Mouse (Mus musculus) bone marrow macrophage, adult 2 months (primary cell): ENCODE measurements around the gene Rcl1. TPM values are rescaled to one million over a fixed set of nuclear protein-coding genes. Genes with fewer than 3 reads are reported as not detected.

Experiments used
- H3K27ac ChIP-seq: 2 replicates; pipeline ENCODE4 v1.5.1; 2012; ENCODE audit warnings: low read depth, low read length; ENCODE audit not compliant: insufficient read depth
- H3K4me1 ChIP-seq: 2 replicates; pipeline ENCODE4 v1.6.1; 2012; ENCODE audit warnings: low read length; ENCODE audit not compliant: control insufficient read depth, insufficient read depth
- H3K4me3 ChIP-seq: 2 replicates; pipeline ENCODE4 v1.5.1; 2012; ENCODE audit warnings: mild to moderate bottlenecking, low read length, moderate library complexity; ENCODE audit not compliant: insufficient read depth
- CTCF ChIP-seq: IDR thresholded peaks from 2 replicates; pipeline ENCODE4 v1.5.1; 2012; ENCODE audit warnings: low read depth, mild to moderate bottlenecking, low read length, moderate library complexity
- POLR2A ChIP-seq: IDR thresholded peaks from 2 replicates; pipeline ENCODE4 v1.6.1; 2012; ENCODE audit warnings: mild to moderate bottlenecking, low read depth, low read length, borderline replicate concordance
- polyA plus RNA-seq: library from polyadenylated mRNA; stranded (reverse); fragments of >200 nt; gene quantifications from 2 replicates; pipeline ENCODE4 v1.2.4, GENCODE M21; 2012; ENCODE audit not compliant: missing spikeins, insufficient read depth, insufficient read length

Rcl1 gene
- polyA plus RNA-seq, 1 experiment = 3.4 TPM

DNA sequence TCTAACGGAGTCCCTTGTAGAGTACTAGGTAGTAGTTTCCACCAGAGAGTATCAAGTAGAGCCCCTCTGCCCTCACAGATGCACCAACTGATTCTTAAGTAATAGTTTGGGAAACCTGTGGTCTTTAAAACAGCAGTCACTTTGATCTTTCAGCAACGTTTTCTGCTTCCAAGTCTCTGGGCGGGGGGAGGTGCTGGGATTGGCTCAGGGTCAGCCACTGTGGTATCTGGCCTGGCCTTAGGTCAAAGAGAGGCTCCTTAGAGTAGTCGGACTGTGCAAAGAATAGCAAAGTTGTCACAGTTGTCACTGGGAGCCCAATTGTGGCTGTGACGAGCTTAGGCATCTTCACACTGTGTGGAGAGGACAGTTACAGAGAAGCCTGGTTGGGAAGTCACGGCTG, 26.2 kb downstream of the Rcl1 start:
- H3K4me1 ChIP-seq = no peaks in the 10 kb centered on the region
- TF ChIP-seq CTCF (no peak), POLR2A (no peak)
- no peak overlapping the region for H3K4me3 ChIP-seq
- H3K27ac ChIP-seq = no peak overlapping the region

DNA sequence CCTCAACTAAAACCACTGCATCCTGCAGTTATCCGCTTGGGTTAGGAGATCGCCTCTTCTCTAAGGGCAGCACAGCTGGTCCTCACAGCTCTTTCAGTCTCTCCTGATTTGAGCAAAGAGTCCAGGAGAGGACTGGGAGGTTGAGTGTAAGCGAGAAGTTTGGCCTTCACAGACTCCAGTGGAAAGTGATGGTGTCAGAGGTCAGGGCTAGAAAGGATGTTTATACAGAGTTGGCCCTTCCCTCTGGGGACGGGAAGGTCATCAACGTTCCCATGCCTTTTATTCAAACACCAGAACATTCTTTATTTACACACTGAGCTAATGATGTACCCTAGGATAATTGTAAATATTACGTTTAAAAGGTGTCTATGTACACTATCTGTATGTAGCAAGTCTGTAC, 27.0 kb downstream of the Rcl1 start:
- H3K27ac ChIP-seq = no peak overlapping the region
- no peak for TF ChIP-seq POLR2A
- no peak for TF ChIP-seq CTCF
- no peak overlapping the region for H3K4me3 ChIP-seq
- H3K4me1 ChIP-seq = no peaks in the 10 kb centered on the region

DNA sequence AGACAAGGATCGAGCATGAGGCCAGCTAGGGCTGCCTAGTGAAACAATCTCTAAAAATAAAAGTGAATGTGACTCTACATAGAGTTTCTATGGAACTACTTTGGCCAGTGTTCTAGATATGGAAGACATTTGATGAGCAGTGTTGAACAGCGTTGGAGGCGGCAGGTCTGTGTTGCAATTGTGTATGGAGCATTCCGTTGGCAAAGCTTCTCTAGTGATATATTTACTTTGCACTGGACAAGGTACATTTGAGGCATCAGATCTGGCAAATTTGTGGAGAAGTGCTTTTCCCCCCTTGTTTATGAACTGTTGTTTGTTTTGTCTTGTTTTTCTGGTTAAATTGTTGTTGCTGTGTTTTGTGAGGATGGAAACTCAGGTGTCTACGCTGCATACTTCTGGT, 28.4 kb downstream of the Rcl1 start:
- no peak for TF ChIP-seq POLR2A
- no peak for TF ChIP-seq CTCF
- Histone ChIP-seq H3K4me1 (no peaks in the 10 kb centered on the region), H3K4me3 (no peak overlapping the region), H3K27ac (no peak overlapping the region)

DNA sequence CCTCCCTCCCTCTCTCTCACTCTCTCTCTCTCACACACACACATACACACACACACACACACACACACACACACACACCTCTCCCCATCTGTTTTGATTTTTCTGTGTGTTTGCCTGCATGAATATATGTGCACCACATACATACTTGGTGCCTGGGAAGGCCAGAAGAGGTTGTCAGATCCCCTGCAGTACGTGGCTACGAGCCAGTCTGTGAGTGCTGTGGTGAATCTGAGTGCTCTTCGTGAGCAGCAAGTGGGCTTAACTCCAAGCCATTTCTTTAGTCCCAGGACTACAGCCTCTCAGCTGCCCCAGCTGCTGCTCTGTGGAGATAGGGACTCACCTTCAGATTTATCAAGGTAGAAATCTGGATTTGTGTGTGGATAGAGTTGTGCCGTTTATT, 30.0 kb downstream of the Rcl1 start:
- Histone ChIP-seq H3K4me1 (no peaks in the 10 kb centered on the region), H3K27ac (no peak overlapping the region), H3K4me3 (no peak overlapping the region)
- TF ChIP-seq CTCF = no peak
- TF ChIP-seq POLR2A = no peak

DNA sequence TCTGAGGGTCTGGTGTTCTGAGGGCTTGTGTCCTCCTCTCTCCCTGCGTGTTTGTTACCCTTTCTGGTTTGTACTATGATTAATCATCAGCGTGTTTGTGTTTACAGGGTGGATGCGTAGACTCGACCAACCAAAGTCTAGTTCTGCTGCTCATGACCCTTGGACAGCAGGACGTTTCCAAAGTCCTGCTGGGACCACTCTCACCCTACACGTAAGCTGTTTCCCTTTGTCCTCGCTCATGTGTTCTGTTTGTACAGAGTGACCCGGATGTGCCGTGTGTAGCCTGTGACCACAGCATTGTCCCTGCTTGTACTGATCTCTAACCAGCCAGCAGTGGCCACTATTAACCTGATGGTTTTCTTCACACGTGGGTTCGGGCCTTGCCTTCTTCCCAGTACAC, 33.1 kb downstream of the Rcl1 start:
- no peak overlapping the region for H3K4me3 ChIP-seq
- no peak overlapping the region for H3K27ac ChIP-seq
- TF ChIP-seq CTCF = no peak
- TF ChIP-seq POLR2A = no peak
- H3K4me1 ChIP-seq = peaks cover 5% of the 10 kb centered on the region

DNA sequence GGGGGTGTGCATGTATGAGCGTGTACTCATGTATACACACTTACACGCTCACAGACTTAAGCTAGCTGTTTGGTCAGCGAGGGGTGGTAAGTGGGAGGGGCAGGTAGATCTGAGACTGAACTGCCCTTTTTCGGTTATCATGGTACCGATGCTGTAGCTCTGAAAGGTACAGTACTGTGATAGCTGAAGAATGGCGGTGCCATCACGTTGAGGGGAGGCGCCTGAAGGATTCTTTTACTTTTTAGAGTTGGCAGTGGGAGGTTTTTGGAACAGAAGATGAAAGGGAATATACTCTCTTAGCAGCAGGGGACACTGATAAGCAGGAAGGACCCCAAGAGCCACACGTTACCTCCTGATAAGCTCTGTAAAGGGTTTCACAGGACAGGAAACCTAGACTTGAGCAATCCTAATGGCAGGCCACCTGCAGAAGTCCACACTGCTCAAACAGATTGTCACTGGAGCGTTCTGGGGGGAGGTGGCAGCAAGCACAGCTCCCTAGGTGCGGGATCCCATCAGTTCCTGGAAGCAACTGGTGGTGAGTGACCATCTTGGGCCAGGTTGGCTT, 34.1 kb downstream of the Rcl1 start:
- Histone ChIP-seq H3K4me1 (peaks cover 5% of the 10 kb centered on the region), H3K4me3 (no peak overlapping the region), H3K27ac (no peak overlapping the region)
- TF ChIP-seq CTCF (no peak), POLR2A (no peak)

DNA sequence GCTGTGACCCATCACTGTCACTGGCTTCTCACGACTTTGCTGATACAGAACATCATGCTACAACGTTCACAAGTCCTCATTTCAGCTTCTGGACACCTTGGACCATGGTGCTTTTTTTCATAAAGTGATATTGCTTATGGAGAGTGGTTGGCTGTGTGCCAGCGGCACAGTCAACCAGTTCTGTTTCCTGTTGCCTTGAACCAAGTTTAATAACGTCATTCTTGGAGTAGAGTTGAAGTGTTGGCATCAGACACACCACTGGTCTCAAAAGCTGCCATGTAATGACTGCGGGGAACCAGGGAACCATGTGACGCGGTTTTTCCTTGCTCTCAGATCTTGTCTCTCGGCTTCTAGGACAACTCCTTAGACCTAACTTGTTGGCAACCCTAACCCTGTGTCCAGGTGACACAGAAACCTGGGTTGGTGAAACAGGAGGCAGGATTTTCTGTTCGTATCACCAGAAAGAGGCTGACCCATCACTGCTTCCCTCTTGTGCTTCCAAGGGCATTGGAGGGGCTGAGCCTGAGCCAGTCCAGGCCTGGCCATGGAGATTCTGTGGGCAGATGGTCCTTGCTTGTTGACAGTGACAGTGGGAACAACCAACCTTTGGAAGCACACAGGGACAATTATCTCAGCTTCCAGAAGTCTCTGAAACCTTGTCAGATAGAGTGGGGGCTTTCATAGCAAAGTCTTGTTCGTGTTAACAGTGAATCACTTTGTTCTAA, 37.5 kb downstream of the Rcl1 start:
- TF ChIP-seq POLR2A = no peak
- no peak for TF ChIP-seq CTCF
- Histone ChIP-seq H3K27ac (no peak overlapping the region), H3K4me1 (peaks cover 5% of the 10 kb centered on the region), H3K4me3 (no peak overlapping the region)

DNA sequence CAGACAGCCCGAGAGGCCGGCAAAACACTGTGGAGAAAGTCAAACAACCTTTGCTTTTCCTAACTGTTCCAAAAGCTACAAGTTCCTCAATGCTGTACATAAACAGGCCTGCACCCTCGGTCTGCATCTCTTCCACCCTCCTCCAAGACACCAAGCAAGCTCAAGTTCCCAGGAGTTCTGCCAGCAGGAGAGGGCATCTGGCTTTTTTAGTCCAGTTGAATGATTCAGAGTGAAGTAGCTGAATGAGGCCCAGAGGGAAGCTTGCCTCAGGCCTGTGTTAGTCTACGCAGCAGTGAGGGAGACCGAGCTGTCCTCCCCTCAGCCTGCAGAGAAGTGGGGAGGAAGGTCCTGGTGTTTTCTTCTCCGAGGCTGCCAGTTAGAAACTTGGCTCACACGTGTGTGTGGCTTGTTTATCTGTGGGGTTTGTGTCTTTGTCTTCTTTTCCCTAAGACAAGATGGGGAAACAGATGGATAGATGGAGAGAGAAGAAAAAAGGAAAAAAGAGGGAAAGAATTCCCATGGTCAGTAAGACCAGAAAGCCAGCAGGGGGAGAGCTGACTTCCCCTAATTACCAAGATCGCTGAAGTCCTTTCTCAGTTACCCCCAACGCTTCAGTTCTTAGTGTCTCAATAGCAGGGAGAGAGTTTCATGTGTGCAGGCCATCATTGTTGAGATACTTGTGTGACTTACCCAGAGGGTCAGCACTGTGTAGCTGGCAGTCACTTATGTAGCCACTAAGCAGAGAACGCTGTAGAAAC, 38.7 kb downstream of the Rcl1 start:
- no peak overlapping the region for H3K4me3 ChIP-seq
- TF ChIP-seq POLR2A (no peak), CTCF (no peak)
- peaks cover 5% of the 10 kb centered on the region for H3K4me1 ChIP-seq
- H3K27ac ChIP-seq = no peak overlapping the region

DNA sequence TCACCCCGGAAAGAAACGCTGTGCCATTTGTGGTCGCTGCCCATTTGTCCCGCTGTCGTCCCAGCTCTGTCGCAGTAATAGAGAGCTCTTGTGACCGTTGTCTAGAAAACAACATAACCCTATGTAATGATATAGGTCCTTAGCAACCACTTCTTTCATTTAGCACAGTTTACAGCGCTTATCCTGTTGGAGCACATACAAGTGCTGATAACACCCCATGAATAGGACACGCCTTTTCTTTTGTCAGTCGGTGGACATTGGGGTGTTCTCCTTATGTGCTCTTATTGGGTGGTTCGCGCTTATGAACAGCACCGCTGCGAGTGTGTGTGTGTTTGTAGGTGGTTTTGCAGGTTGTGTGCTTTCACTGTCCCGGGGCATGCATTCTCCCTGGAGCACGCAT, 39.8 kb downstream of the Rcl1 start:
- H3K27ac ChIP-seq = no peak overlapping the region
- peaks cover 5% of the 10 kb centered on the region for H3K4me1 ChIP-seq
- TF ChIP-seq POLR2A (no peak), CTCF (no peak)
- H3K4me3 ChIP-seq = no peak overlapping the region

DNA sequence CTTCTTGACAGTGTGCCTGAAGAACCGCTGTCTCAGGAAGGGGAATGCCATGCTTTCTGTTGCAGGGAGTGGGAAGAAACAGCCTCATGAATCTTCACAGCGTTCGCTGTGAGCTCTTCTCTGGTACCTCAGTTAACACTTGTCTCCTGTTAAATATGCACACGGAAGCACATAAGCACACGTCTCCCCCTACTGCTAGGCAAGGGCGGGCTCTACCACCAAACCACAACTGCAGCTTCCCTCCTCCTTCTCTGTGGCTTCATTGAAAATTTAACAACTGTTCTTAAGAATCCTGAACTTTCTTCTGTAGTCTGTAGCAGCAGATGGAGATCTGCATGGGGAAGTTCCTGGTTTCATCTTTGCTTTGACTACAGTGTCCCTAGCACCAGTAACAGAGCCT, 41.1 kb downstream of the Rcl1 start:
- Histone ChIP-seq H3K4me1 (peaks cover under 1% of the 10 kb centered on the region; the same call in 1 of the 2 replicates), H3K4me3 (no peak overlapping the region), H3K27ac (no peak overlapping the region)
- TF ChIP-seq POLR2A (no peak), CTCF (no peak)

DNA sequence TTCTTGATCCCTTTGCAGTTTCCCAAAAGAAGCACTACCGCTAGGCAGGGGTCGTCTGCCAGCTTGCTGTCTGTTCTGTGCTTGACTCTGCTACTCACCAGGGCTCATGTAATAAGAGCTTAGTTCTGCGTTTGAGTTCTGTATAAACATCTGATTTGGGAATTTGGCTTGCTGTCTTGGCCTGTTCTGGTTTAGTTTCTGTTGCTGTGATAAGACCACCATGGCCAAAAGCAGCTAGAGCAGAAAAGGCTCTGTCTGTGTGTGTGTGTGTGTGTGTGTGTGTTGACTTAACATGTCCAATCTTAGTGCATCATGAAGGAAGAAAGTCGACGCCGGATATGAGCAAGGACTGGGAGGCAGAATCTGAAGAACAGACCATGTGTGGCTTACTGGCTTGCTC, 44.2 kb downstream of the Rcl1 start:
- Histone ChIP-seq H3K4me1 (peaks cover 6% of the 10 kb centered on the region; the same call in 1 of the 2 replicates), H3K4me3 (no peak overlapping the region), H3K27ac (no peak overlapping the region)
- no peak for TF ChIP-seq CTCF
- TF ChIP-seq POLR2A = no peak
